Mouse (Mus musculus) heart, postnatal 0 days (tissue): Measurements from ENCODE around the gene Kdsr. TPM values are rescaled to one million over a fixed set of nuclear protein-coding genes. Genes with fewer than 3 reads are reported as not detected.

Source experiments
- ATAC-seq: fragments of 200-750 bp; cut with Nextera tagmentation; 2 replicates; pipeline ENCODE4 v1.8.0; 2017; ENCODE audit warnings: low read depth, moderate number of reproducible peaks, moderate library complexity; ENCODE audit not compliant: insufficient read depth
- DNase-seq: peaks from one replicate; pipeline ENCODE4 v3.0.0-alpha.2; 2016; ENCODE audit warnings: low spot score
- H3K27ac ChIP-seq: fragments of 300-500 bp; sonication (generic); 2 replicates; pipeline ENCODE4 v1.5.1; 2014; ENCODE audit warnings: low read depth, mild to moderate bottlenecking
- H3K27me3 ChIP-seq: fragments of 300-500 bp; sonication (generic); 2 replicates; pipeline ENCODE4 v1.6.1; 2014; ENCODE audit warnings: low read length, mixed read lengths; ENCODE audit not compliant: control insufficient read depth, insufficient read depth
- H3K36me3 ChIP-seq: fragments of 300-500 bp; sonication (generic); replicated peaks from 2 replicates; pipeline ENCODE4 v1.6.1; 2014; ENCODE audit warnings: low read length, mixed read lengths; ENCODE audit not compliant: control insufficient read depth, insufficient read depth
- H3K4me1 ChIP-seq: fragments of 300-500 bp; sonication (generic); 2 replicates; pipeline ENCODE4 v1.6.1; 2014; ENCODE audit warnings: antibody characterized with exemption; ENCODE audit not compliant: control insufficient read depth, insufficient read depth
- H3K4me2 ChIP-seq: fragments of 300-500 bp; sonication (generic); 2 replicates; pipeline ENCODE4 v1.6.1; 2014; ENCODE audit warnings: low read depth, mild to moderate bottlenecking, low read length, moderate library complexity
- H3K4me3 ChIP-seq: fragments of 300-500 bp; sonication (generic); 2 replicates; pipeline ENCODE4 v1.5.1; 2014; ENCODE audit warnings: low read depth, low read length
- H3K9ac ChIP-seq: fragments of 300-500 bp; sonication (generic); replicated peaks from 2 replicates; pipeline ENCODE4 v1.6.1; 2014; ENCODE audit warnings: low read depth, low read length, mixed read lengths
- H3K9me3 ChIP-seq: fragments of 300-500 bp; sonication (generic); replicated peaks from 2 replicates; pipeline ENCODE4 v1.6.1; 2016; ENCODE audit warnings: low read length; ENCODE audit not compliant: control insufficient read depth
- CTCF ChIP-seq: IDR thresholded peaks from 2 replicates; pipeline ENCODE4 v1.5.1; 2016; ENCODE audit warnings: antibody characterized with exemption, control low read depth, low read depth
- EP300 ChIP-seq: IDR thresholded peaks from 2 replicates; pipeline ENCODE4 v1.6.1; 2016; ENCODE audit warnings: antibody characterized with exemption, low read depth
- WGBS: fragments of 180-500 bp; shearing (Covaris S2); extraction: QIAGEN DNeasy Blood & Tissue Kit; methylation state at CpG from one replicate; pipeline ENCODE4 v1.1.7; 2014; 5-methylcytosine and 5-hydroxymethylcytosine counted together
- polyA plus RNA-seq: library from polyadenylated mRNA; unstranded; fragments of >200 nt; fragmentation: Nextera tagmentation; extraction: Ambion mirVana; gene quantifications from 2 replicates; pipeline ENCODE4 v1.2.1, GENCODE M21; 2015
- total RNA-seq: library from RNA; depleted of rRNA; stranded (reverse); fragments of >200 nt; gene quantifications from 2 replicates; pipeline ENCODE4 v1.2.3, GENCODE M21; 2014; ENCODE audit warnings: low replicate concordance

The Kdsr gene
- total and polyA plus RNA-seq, 2 experiments from 2014 or later, result 7.1 to 7.8 TPM

- TF ChIP-seq CTCF (no peak), EP300 (no peak)
- H3K36me3 ChIP-seq, result no peaks in the 10 kb centered on the region
- WGBS, result 83% methylated on average over 9 of the region's 9 CpGs
- no peak overlapping the region for H3K27ac ChIP-seq
- H3K4me2 ChIP-seq, result no peak overlapping the region
- no peak overlapping the region for H3K9ac ChIP-seq
- ATAC-seq (no peak), DNase-seq (no peak)
- H3K27me3 ChIP-seq, result no peaks in the 10 kb centered on the region
- H3K4me3 ChIP-seq, result no peak overlapping the region
- H3K9me3 ChIP-seq, result no peaks in the 10 kb centered on the region
- H3K4me1 ChIP-seq, result peaks cover 20% of the 10 kb centered on the region
Observed at GRCm38 (mm10) chr1:106700520-106701114, 58.9 kb downstream of the Kdsr start.

- Histone ChIP-seq H3K27ac (no peak overlapping the region; the same call in 1 of the 2 replicates), H3K9ac (no peak overlapping the region), H3K4me1 (peaks cover 16% of the 10 kb centered on the region), H3K4me2 (no peak overlapping the region), H3K4me3 (no peak overlapping the region), H3K27me3 (no peaks in the 10 kb centered on the region), H3K9me3 (no peaks in the 10 kb centered on the region), H3K36me3 (no peaks in the 10 kb centered on the region)
- ATAC-seq (no peak), DNase-seq (no peak)
- TF ChIP-seq CTCF, result no peak
- no peak for TF ChIP-seq EP300
- WGBS, result 87% methylated on average over 5 of the region's 5 CpGs
Observed at GRCm38 (mm10) chr1:106696472-106696871, 63.1 kb downstream of the Kdsr start.

- Histone ChIP-seq H3K36me3 (no peaks in the 10 kb centered on the region), H3K4me1 (peaks cover 16% of the 10 kb centered on the region), H3K9ac (no peak overlapping the region), H3K4me3 (no peak overlapping the region), H3K9me3 (no peaks in the 10 kb centered on the region), H3K4me2 (no peak overlapping the region), H3K27me3 (no peaks in the 10 kb centered on the region), H3K27ac (peak overlapping the region; percentile 38; the same call in 1 of the 2 replicates)
- TF ChIP-seq EP300 (no peak), CTCF (no peak)
- whole genome bisulfite sequencing, result 30% methylated on average over 4 of the region's 4 CpGs
- ATAC-seq (peak; percentile 60), DNase-seq (no peak)
Observed at GRCm38 (mm10) chr1:106695649-106696048, 63.9 kb downstream of the Kdsr start.

- DNase-seq, result no peak
- Histone ChIP-seq H3K36me3 (no peaks in the 10 kb centered on the region), H3K4me2 (no peak overlapping the region), H3K9me3 (no peaks in the 10 kb centered on the region), H3K4me1 (peaks cover 16% of the 10 kb centered on the region), H3K27me3 (no peaks in the 10 kb centered on the region), H3K4me3 (no peak overlapping the region), H3K27ac (no peak overlapping the region), H3K9ac (no peak overlapping the region)
- no peak; the same call in 1 of the 2 replicates for ATAC-seq
- WGBS, result 51% methylated on average over 6 of the region's 6 CpGs
- TF ChIP-seq EP300, result no peak
- TF ChIP-seq CTCF, result no peak
Observed at GRCm38 (mm10) chr1:106694316-106694715, 65.2 kb downstream of the Kdsr start.

GRCm38 (mm10) chr1:106692599-106692998, 66.9 kb downstream of the Kdsr start:
- Histone ChIP-seq H3K4me1 (peaks cover 24% of the 10 kb centered on the region), H3K4me3 (no peak overlapping the region), H3K4me2 (no peak overlapping the region), H3K9me3 (no peaks in the 10 kb centered on the region), H3K36me3 (no peaks in the 10 kb centered on the region), H3K27me3 (no peaks in the 10 kb centered on the region), H3K27ac (no peak overlapping the region), H3K9ac (no peak overlapping the region)
- no peak for TF ChIP-seq EP300
- DNase-seq (no peak), ATAC-seq (no peak)

- H3K27me3 ChIP-seq, result no peaks in the 10 kb centered on the region
- H3K27ac ChIP-seq, result no peak overlapping the region
- no peak overlapping the region for H3K4me3 ChIP-seq
- WGBS, result 83% methylated on average over 6 of the region's 6 CpGs
- no peak for TF ChIP-seq CTCF
- no peak for TF ChIP-seq EP300
- no peak for DNase-seq
- no peak for ATAC-seq
- H3K36me3 ChIP-seq, result no peaks in the 10 kb centered on the region
- no peak overlapping the region for H3K4me2 ChIP-seq
- H3K9ac ChIP-seq, result no peak overlapping the region
- H3K4me1 ChIP-seq, result peaks cover 22% of the 10 kb centered on the region
- no peaks in the 10 kb centered on the region for H3K9me3 ChIP-seq
Observed at GRCm38 (mm10) chr1:106690887-106691286, 68.6 kb downstream of the Kdsr start.
